In the genomic region with DNA sequence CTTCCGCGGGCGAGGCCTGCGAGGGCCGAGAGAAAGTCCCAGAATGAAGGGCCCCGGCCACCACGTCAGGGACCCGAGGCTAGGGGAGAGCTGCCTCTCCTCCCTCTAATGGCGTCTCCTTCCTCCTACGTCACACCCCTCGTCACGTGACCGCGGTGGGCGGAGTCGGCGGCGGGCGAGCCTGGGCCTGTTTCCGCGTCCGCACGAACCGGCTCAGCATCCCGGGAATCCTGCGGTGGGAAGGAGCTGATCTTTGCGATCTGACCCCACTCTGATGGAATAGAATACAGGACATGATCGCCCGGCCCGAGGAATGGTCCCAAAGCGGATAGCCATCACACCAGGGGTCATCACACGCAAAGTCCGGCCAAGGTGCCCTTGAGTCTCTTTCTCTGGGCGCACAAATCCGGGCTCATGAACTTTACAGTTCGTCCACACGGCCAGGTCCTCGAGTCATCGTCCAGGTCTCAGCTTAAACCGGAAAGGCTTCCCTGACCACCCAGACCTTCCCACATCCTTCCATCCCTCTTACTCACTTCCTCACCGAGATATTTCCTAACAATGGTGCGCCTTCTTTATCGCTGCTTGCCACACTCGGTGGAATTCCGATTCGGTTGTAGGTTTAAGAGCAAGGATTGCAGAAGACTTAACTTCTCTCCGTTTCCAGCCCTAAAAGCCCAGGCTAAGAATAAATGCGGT, we compare ENCODE assay signal across 8 mouse cellular contexts. TPM values are rescaled to one million over a fixed set of nuclear protein-coding genes. Genes with fewer than 3 reads are reported as not detected.
DNase-seq lines count a peak whose midpoint lies in the region; ATAC-seq and TF ChIP-seq lines count a peak whose summit lies in the region.

TSS of gene Rab21 (minus strand) at position 122 of the 699 bp plus-strand sequence.

- peaks cover 7 to 11% of the 10 kb centered on the region in 2 experiments; a peak in 2 of 4 replicates for H3K4me1 ChIP-seq in ES-E14 (ENCODE audit: control insufficient read depth in 2 of 2, insufficient read depth in 2 of 2, low read length in 2 of 2, poor library complexity in 1 of 2)
- peaks cover 23% of the 10 kb centered on the region for H3K4me1 ChIP-seq in forebrain, embryonic 16.5 days (replicated peaks; ENCODE audit: control insufficient read depth, insufficient read depth, low read length)
- H3K4me1 ChIP-seq in lung, embryonic 14.5 days (ENCODE audit: insufficient read depth): peaks cover 11% of the 10 kb centered on the region
- peaks cover 14% of the 10 kb centered on the region for H3K4me1 ChIP-seq in olfactory bulb, adult 2 months (ENCODE audit: control insufficient read depth, insufficient read depth, low read length)
- peaks cover 28% of the 10 kb centered on the region for H3K4me1 ChIP-seq in thymus, adult 2 months (replicated peaks; ENCODE audit: control insufficient read depth, insufficient read depth, low read length)

- DNase-seq in ES-E14 (ENCODE audit: low read depth, low spot score): peak; percentile 80
- peak; percentile 95 for DNase-seq in cerebellum, adult 11-12 months
- DNase-seq in heart, postnatal 36 days: peak; percentile 100
- peak; percentile 95 to 99 for DNase-seq in layer of hippocampus, adult 2 months (ENCODE audit: low spot score in 2 of 2)
- peak; percentile 95 for DNase-seq in lung, embryonic 14.5 days
- DNase-seq in thymus, adult 2 months: peak; percentile 99

- in situ Hi-C loops in ES-E14 (cut with MboI; ENCODE audit: low sequenced_read_pairs in 2 of 2, unreplicated experiment in 2 of 2): no loop called here

- H3K4me3 ChIP-seq in ES-E14 (ENCODE audit: insufficient read depth in 1 of 2, low read depth in 1 of 2, low read length in 2 of 2, poor library complexity in 1 of 2, severe bottlenecking in 1 of 2): peak within 1 kb of the TSS; percentile 89 to 91
- peak within 1 kb of the TSS; percentile 91 for H3K4me3 ChIP-seq in forebrain, embryonic 16.5 days (replicated peaks; ENCODE audit: low read length)
- peak within 1 kb of the TSS; percentile 96 for H3K4me3 ChIP-seq in layer of hippocampus, adult 2 months
- peak within 1 kb of the TSS; percentile 89 for H3K4me3 ChIP-seq in lung, embryonic 14.5 days (ENCODE audit: low read depth, low read length)
- peak within 1 kb of the TSS; percentile 98 for H3K4me3 ChIP-seq in olfactory bulb, adult 2 months (ENCODE audit: insufficient read depth, low read depth, low read length)
- peak within 1 kb of the TSS; percentile 95 for H3K4me3 ChIP-seq in thymus, adult 2 months (ENCODE audit: control insufficient read depth, insufficient read depth, low read length)

- peak within 1 kb of the TSS; percentile 85 for H3K27ac ChIP-seq in ES-E14 (ENCODE audit: insufficient read depth, low read depth, low read length, poor library complexity, severe bottlenecking)
- peak within 1 kb of the TSS; percentile 92 for H3K27ac ChIP-seq in forebrain, embryonic 16.5 days (ENCODE audit: low read length)
- H3K27ac ChIP-seq in layer of hippocampus, adult 2 months: peak within 1 kb of the TSS; percentile 100
- peak within 1 kb of the TSS; percentile 96 for H3K27ac ChIP-seq in lung, embryonic 14.5 days (ENCODE audit: low read depth)
- peak within 1 kb of the TSS; percentile 93 for H3K27ac ChIP-seq in olfactory bulb, adult 2 months (ENCODE audit: insufficient read depth, low read depth, low read length)
- H3K27ac ChIP-seq in thymus, adult 2 months (ENCODE audit: control insufficient read depth, insufficient read depth, low read length): peak within 1 kb of the TSS; percentile 77

- no peaks in the 10 kb centered on the region for H3K27me3 ChIP-seq in forebrain, embryonic 16.5 days (replicated peaks; ENCODE audit: control insufficient read depth, insufficient read depth, low read length)
- no peaks in the 10 kb centered on the region for H3K27me3 ChIP-seq in lung, embryonic 14.5 days (ENCODE audit: insufficient read depth, low read length)
- H3K27me3 ChIP-seq in thymus, adult 2 months (ENCODE audit: control insufficient read depth, insufficient read depth, low read length): no peaks in the 10 kb centered on the region

- intact Hi-C loops in heart, postnatal 36 days (cut with DNase I): loop anchor here (2.0 kb wide), 1 partner anchor 69 kb away; the partner anchor contains the start of genes Thap2 and Zfc3h1

- H3K4me2 ChIP-seq in forebrain, embryonic 16.5 days (ENCODE audit: low read length): peak within 1 kb of the TSS; percentile 87
- H3K4me2 ChIP-seq in lung, embryonic 14.5 days: peak within 1 kb of the TSS; percentile 73

- no peaks in the 10 kb centered on the region for H3K9me3 ChIP-seq in ES-E14 (ENCODE audit: control insufficient read depth, insufficient read depth, low read depth, low read length)
- no peaks in the 10 kb centered on the region for H3K9me3 ChIP-seq in forebrain, embryonic 16.5 days (ENCODE audit: control insufficient read depth, low read length)
- H3K9me3 ChIP-seq in lung, embryonic 14.5 days (ENCODE audit: low read depth, low read length): no peaks in the 10 kb centered on the region

- peak within 1 kb of the TSS; percentile 94 for H3K9ac ChIP-seq in ES-E14 (ENCODE audit: insufficient read depth, low read depth, low read length, poor library complexity, severe bottlenecking)
- peak within 1 kb of the TSS; percentile 85 for H3K9ac ChIP-seq in forebrain, embryonic 16.5 days (replicated peaks; ENCODE audit: low read depth, low read length)
- H3K9ac ChIP-seq in lung, embryonic 14.5 days: peak within 1 kb of the TSS; percentile 88

- ATAC-seq in forebrain, embryonic 16.5 days: peak; percentile 95
- peak; percentile 94 for ATAC-seq in lung, embryonic 14.5 days (ENCODE audit: insufficient read depth)

- H3K36me3 ChIP-seq in ES-E14 (ENCODE audit: control insufficient read depth, insufficient read depth, low read length, poor library complexity, severe bottlenecking): peaks cover 3% of the 10 kb centered on the region; the same call in 1 of the 2 replicates
- no peaks in the 10 kb centered on the region for H3K36me3 ChIP-seq in forebrain, embryonic 16.5 days (ENCODE audit: control insufficient read depth, insufficient read depth)
- H3K36me3 ChIP-seq in lung, embryonic 14.5 days (ENCODE audit: insufficient read depth): 0 out of 2 replicates have a peak, but pooled peaks cover 4% of the 10 kb centered on the region
- no peaks in the 10 kb centered on the region for H3K36me3 ChIP-seq in thymus, adult 2 months (ENCODE audit: control insufficient read depth, insufficient read depth, low read length)

- TF ChIP-seq POLR2A in olfactory bulb, adult 2 months (IDR thresholded peaks at IDR 0.05; ENCODE audit: insufficient read depth, low read depth, low read length): peak; percentile 97
- TF ChIP-seq POLR2A in thymus, adult 2 months (IDR thresholded peaks at IDR 0.05; ENCODE audit: control insufficient read depth, extremely low read depth, insufficient read depth, low read length, poor library complexity): peak; percentile 95

- under 1% methylated on average over 48 of the region's 48 CpGs for WGBS in forebrain, embryonic 16.5 days
- under 1% methylated on average over 48 of the region's 48 CpGs for WGBS in lung, embryonic 14.5 days
- under 1% methylated on average over 48 of the region's 48 CpGs for WGBS in olfactory bulb, adult 2 months
- 1% methylated on average over 48 of the region's 48 CpGs for WGBS in thymus, adult 2 months

- TF ChIP-seq CTCF in layer of hippocampus, adult 2 months (conservative IDR thresholded peaks at IDR 0.05): no peak
- TF ChIP-seq CTCF in lung, embryonic 14.5 days (IDR thresholded peaks at IDR 0.05; ENCODE audit: low read depth): no peak
- TF ChIP-seq CTCF in olfactory bulb, adult 2 months (IDR thresholded peaks at IDR 0.05; ENCODE audit: insufficient read depth, low read depth, low read length): no peak
- TF ChIP-seq CTCF in thymus, adult 2 months (IDR thresholded peaks at IDR 0.05; ENCODE audit: borderline replicate concordance, control insufficient read depth, extremely low read depth, insufficient read depth, low read length, poor library complexity): peak; percentile 29; the same call in 1 of the 2 replicates

TF ChIP-seq in ES-E14, 5 proteins besides CTCF, POLR2A, EP300 and RAD21:
- no peak for TF ChIP-seq ZNF384 (IDR thresholded peaks at IDR 0.05; ENCODE audit: low read depth, low read length)
- no peak for TF ChIP-seq ZC3H11A (IDR thresholded peaks at IDR 0.05; ENCODE audit: borderline replicate concordance, low read depth, low read length)
- TF ChIP-seq MAFK (IDR thresholded peaks at IDR 0.05; ENCODE audit: insufficient read depth, low read depth, low read length): no peak
- no peak for TF ChIP-seq HCFC1 (IDR thresholded peaks at IDR 0.05; ENCODE audit: borderline replicate concordance, insufficient read depth, low read length)
- TF ChIP-seq CHD2 (IDR thresholded peaks at IDR 0.05; ENCODE audit: low read depth, low read length): no peak
TF ChIP-seq in ES-E14: peak in this region for 0.

RNA-seq across cellular contexts. Expression of gene Rab21, which starts in this region (rescaled TPM):
- total RNA-seq in ES-E14 (2012; rRNA removed): 15.8 and 17.1 TPM in 2 replicates
- polyA plus RNA-seq in forebrain, embryonic 16.5 days (2015; fragmentation: Nextera tagmentation; extraction: Ambion mirVana): 5.1 and 6.0 TPM in 2 replicates
- 10 to 100 TPM; 74.1 to 80.5 TPM for total RNA-seq in heart, postnatal 36 days (2021)
- total RNA-seq in layer of hippocampus, adult 2 months (2021): 10 to 100 TPM; 55.2 to 57.2 TPM
- 7.3 and 7.4 TPM in 2 replicates for polyA plus RNA-seq in lung, embryonic 14.5 days (2014; fragmentation: Nextera tagmentation; extraction: Ambion mirVana)
- 184 and 283 TPM in 2 replicates for polyA plus RNA-seq in olfactory bulb, adult 2 months (2012; ENCODE audit: insufficient read depth, insufficient read length, low replicate concordance, missing spikeins)
- polyA plus RNA-seq in thymus, adult 2 months (2012; rRNA removed): 32.4 and 50.0 TPM in 2 replicates

Comparison
In these comparisons a context has a peak if more than half of its experiments do, and no peak if none do; other contexts are left out.
1. Peak in every context shown above with its lines: DNase-seq, ATAC-seq, H3K4me3 ChIP-seq and H3K27ac ChIP-seq.